Mouse (Mus musculus) bone marrow, adult 2 months (tissue): ENCODE data around the gene Slc31a2. TPM values are rescaled to one million over a fixed set of nuclear protein-coding genes. Genes with fewer than 3 reads are reported as not detected.

ENCODE experiments used
- H3K27ac ChIP-seq: fragments of 200-500 bp; 2 replicates; pipeline ENCODE4 v1.5.1; 2012; ENCODE audit warnings: low read depth, mild to moderate bottlenecking, control low read depth, inconsistent platforms, low read length; ENCODE audit not compliant: control insufficient read depth, poor library complexity, insufficient read depth
- H3K4me1 ChIP-seq: fragments of 200-500 bp; 2 replicates; pipeline ENCODE4 v1.6.1; 2011; ENCODE audit warnings: low read length; ENCODE audit not compliant: control insufficient read depth, insufficient read depth
- H3K4me3 ChIP-seq: fragments of 200-500 bp; replicated peaks from 2 replicates; pipeline ENCODE3; 2011; ENCODE audit warnings: mild to moderate bottlenecking, low read depth, low read length, control low read depth; ENCODE audit not compliant: control insufficient read depth
- CTCF ChIP-seq: fragments of 200-500 bp; IDR thresholded peaks from 2 replicates; pipeline ENCODE4 v1.5.1; 2011; ENCODE audit warnings: low read length, control low read depth; ENCODE audit not compliant: control insufficient read depth, insufficient read depth
- POLR2A ChIP-seq: fragments of 200-500 bp; IDR thresholded peaks from 2 replicates; pipeline ENCODE4 v1.6.1; 2011; ENCODE audit warnings: low read depth, mild to moderate bottlenecking, control low read depth, low read length, borderline replicate concordance; ENCODE audit not compliant: control insufficient read depth
- WGBS: fragments of 180-500 bp; shearing (Covaris S2); methylation state at CpG from one replicate; pipeline ENCODE4 v1.1.7; 2018; 5-methylcytosine and 5-hydroxymethylcytosine counted together
- polyA plus RNA-seq: library from polyadenylated mRNA; stranded (reverse); fragments of >200 nt; gene quantifications from 2 replicates; pipeline ENCODE4 v1.2.4, GENCODE M21; 2011; ENCODE audit warnings: low replicate concordance; ENCODE audit not compliant: missing spikeins, insufficient read depth, insufficient read length

The Slc31a2 gene
- 7.8 and 13.3 TPM in 2 replicates for polyA plus RNA-seq

DNA sequence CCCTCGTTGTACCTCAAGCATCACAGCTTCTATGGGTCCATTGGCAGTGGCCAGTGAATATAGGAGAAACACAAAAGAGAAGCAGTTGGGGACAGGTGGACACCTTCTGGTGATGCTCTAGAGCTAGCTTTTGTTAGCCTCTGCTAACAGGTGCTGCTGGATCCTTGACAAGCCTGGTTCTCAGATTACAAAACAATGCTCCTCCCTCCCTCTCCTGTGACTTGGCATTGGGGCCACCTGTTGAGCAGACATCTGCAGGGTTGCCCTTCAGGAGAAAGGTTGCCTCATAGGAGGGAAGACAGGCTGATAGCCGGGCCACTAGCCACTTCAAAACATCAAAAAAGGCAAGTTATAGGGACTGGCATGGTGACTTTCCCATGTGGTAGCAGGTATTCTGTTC lies at the start of gene Slc31a2:
TSS of gene Slc31a2 (plus strand) at position 287 of the 400 bp plus-strand sequence.
- 41% methylated on average over 2 of the region's 2 CpGs for WGBS
- no peak within 1 kb of the TSS for H3K4me3 ChIP-seq
- H3K4me1 ChIP-seq = no peaks in the 10 kb centered on the region; the same call in none of the 2 replicates
- H3K27ac ChIP-seq = no peak within 1 kb of the TSS; the same call in 1 of the 2 replicates
- no peak for TF ChIP-seq POLR2A
- TF ChIP-seq CTCF = no peak

- 71% methylated on average over 2 of the region's 2 CpGs for WGBS
- no peak overlapping the region for H3K4me3 ChIP-seq
- no peaks in the 10 kb centered on the region for H3K4me1 ChIP-seq
- TF ChIP-seq CTCF = no peak
- no peak for TF ChIP-seq POLR2A
- H3K27ac ChIP-seq = no peak overlapping the region
Measured at GRCm38 (mm10) chr4:62213490-62213889, 48.9 kb upstream of the Slc31a2 start.

DNA sequence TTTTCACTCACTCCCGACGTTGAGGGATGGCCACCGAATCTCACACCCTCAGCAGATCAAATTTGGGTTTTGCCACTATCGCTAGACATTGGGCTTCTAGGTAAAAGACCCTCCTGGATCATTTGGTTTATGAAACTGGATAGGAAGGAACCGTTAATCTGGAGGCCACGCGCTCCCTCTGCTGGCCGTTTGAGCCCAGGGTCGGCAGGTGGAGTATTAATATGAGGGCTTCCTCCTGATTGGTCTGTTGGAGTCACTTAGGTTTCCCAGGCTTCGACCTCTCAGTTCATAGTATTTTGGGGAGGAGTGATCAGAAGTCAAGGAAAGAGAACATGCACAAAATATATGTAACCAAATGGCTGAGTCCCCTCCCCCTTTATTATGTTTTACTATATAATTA lies 34.0 kb upstream of the Slc31a2 start:
- no peak overlapping the region for H3K27ac ChIP-seq
- no peaks in the 10 kb centered on the region for H3K4me1 ChIP-seq
- H3K4me3 ChIP-seq = no peak overlapping the region
- no peak for TF ChIP-seq POLR2A
- peak; percentile 44 for TF ChIP-seq CTCF
- 28% methylated on average over 10 of the region's 10 CpGs for WGBS

DNA sequence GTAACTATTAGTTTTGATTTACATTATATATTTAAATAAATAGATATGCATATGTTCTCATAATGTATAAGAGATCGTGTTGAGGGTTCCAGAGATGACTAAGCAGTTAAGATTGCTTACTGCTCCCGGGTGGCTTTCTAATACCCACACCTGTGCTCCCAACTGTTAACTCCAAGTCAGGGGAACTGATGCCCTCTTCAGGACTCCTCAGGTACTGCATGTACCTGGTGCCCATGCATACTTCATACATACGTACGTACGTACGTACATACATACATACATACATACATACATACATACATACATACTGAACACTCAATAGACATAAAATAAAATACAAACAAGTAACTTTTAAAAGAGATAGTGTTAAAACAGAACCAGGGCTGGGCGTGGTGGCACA lies 32.9 kb upstream of the Slc31a2 start:
- Histone ChIP-seq H3K4me1 (no peaks in the 10 kb centered on the region), H3K27ac (no peak overlapping the region), H3K4me3 (no peak overlapping the region)
- 71% methylated on average over 7 of the region's 7 CpGs for WGBS
- no peak for TF ChIP-seq POLR2A
- TF ChIP-seq CTCF = no peak

- H3K4me1 ChIP-seq = no peaks in the 10 kb centered on the region
- 53% methylated on average over 1 of the region's 1 CpGs for WGBS
- no peak overlapping the region for H3K27ac ChIP-seq
- TF ChIP-seq CTCF (no peak), POLR2A (no peak)
- H3K4me3 ChIP-seq = no peak overlapping the region
Measured at GRCm38 (mm10) chr4:62230153-62230552, 32.2 kb upstream of the Slc31a2 start.

GRCm38 (mm10) chr4:62230769-62231168 lies 31.6 kb upstream of the Slc31a2 start, which contains the start of gene Zfp37:
Gene Zfp37 (minus strand): TSS chr4:62231047.
- H3K27ac ChIP-seq = no peak within 1 kb of the TSS
- TF ChIP-seq POLR2A (no peak), CTCF (peak; percentile 39; the same call in 1 of the 2 replicates)
- 66% methylated on average over 13 of the region's 13 CpGs for WGBS
- H3K4me1 ChIP-seq = no peaks in the 10 kb centered on the region
- no peak within 1 kb of the TSS for H3K4me3 ChIP-seq

DNA sequence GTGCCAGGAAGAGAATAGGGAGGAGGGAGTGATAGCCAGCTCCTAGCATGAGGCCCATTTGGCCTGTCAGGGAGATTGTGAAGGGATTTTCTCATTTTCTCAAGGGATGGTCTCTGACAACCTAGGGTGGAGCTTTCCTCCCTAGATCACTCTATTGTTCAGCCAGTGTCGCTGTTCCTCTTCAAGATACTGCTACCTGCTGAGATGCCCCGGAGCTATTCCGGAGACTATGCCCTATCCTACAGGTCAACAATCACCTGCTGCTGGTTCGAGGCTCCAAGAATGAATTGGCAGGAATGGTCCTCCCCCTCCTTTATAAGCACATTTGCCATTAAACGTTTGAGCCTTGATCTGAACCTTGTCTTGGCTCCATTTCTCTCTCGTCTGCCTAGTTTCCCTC lies 21.8 kb upstream of the Slc31a2 start:
- TF ChIP-seq CTCF (no peak), POLR2A (no peak)
- WGBS = 70% methylated on average over 6 of the region's 6 CpGs

DNA sequence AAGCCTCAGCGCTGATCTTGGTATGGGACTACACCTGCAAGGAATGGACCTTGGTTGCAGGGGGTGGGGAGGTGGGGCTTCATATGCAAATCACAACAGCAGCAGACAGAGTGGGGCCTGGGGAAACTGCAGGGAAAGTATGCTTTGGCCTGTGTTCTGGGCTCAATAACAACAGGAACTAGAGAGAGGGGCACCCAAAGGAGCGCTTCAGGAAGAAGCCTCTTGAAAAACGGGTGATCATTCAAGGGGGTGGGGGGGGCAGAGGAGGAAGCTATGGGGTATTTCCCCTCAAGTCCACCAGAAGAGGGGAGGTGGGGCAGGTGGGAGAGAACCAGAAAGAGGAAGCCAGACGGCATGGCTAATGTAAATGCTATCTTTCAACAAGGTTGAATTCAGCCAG lies 14.0 kb upstream of the Slc31a2 start:
- Histone ChIP-seq H3K27ac (no peak overlapping the region), H3K4me3 (no peak overlapping the region), H3K4me1 (no peaks in the 10 kb centered on the region; the same call in 1 of the 2 replicates)
- TF ChIP-seq POLR2A (no peak), CTCF (no peak)
- WGBS = 12% methylated on average over 4 of the region's 4 CpGs

More for the DNA sequence above, 21.8 kb upstream of the Slc31a2 start:
- no peak overlapping the region for H3K4me3 ChIP-seq
- no peak overlapping the region for H3K27ac ChIP-seq
- H3K4me1 ChIP-seq = no peaks in the 10 kb centered on the region
